Mouse (Mus musculus) limb, embryonic 15.5 days (tissue): ENCODE measurements around the gene Alg13. TPM values are rescaled to one million over a fixed set of nuclear protein-coding genes. Genes with fewer than 3 reads are reported as not detected.

Experiments
- ATAC-seq: fragments of 200-750 bp; cut with Nextera tagmentation; 2 replicates; pipeline ENCODE4 v1.8.0; 2017; ENCODE audit warnings: low read depth, moderate TSS enrichment; ENCODE audit not compliant: insufficient number of reproducible peaks, low FRiP score, low TSS enrichment
- H3K27ac ChIP-seq: fragments of 300-500 bp; sonication (generic); 2 replicates; pipeline ENCODE4 v1.5.1; 2015; ENCODE audit warnings: moderate library complexity, mild to moderate bottlenecking, inconsistent platforms
- H3K27me3 ChIP-seq: fragments of 300-500 bp; sonication (generic); 2 replicates; pipeline ENCODE4 v1.6.1; 2015; ENCODE audit warnings: inconsistent platforms
- H3K36me3 ChIP-seq: fragments of 300-500 bp; sonication (generic); 2 replicates; pipeline ENCODE4 v1.6.1; 2015; ENCODE audit warnings: inconsistent platforms
- H3K4me1 ChIP-seq: fragments of 300-500 bp; sonication (generic); 2 replicates; pipeline ENCODE4 v1.6.1; 2015; ENCODE audit warnings: inconsistent platforms
- H3K4me2 ChIP-seq: fragments of 300-500 bp; sonication (generic); 2 replicates; pipeline ENCODE4 v1.6.1; 2015; ENCODE audit warnings: mild to moderate bottlenecking, inconsistent platforms
- H3K4me3 ChIP-seq: fragments of 300-500 bp; sonication (generic); 2 replicates; pipeline ENCODE4 v1.5.1; 2015; ENCODE audit warnings: mild to moderate bottlenecking, inconsistent platforms
- H3K9ac ChIP-seq: fragments of 300-500 bp; sonication (generic); 2 replicates; pipeline ENCODE4 v1.6.1; 2015; ENCODE audit warnings: inconsistent platforms
- H3K9me3 ChIP-seq: fragments of 300-500 bp; sonication (generic); 2 replicates; pipeline ENCODE4 v1.6.1; 2016; ENCODE audit warnings: inconsistent platforms
- WGBS: fragments of 180-500 bp; shearing (Covaris S2); methylation state at CpG from one replicate; pipeline ENCODE4 v1.1.7; 2015; 5-methylcytosine and 5-hydroxymethylcytosine counted together
- microRNA-seq: library from miRNA; unstranded; fragments of <30 nt; microRNA quantifications from one replicate; pipeline ENCODE4, GENCODE M21; 2016
- polyA plus RNA-seq: library from polyadenylated mRNA; unstranded; fragments of >200 nt; fragmentation: Nextera tagmentation; extraction: Ambion mirVana; gene quantifications from 2 replicates; pipeline ENCODE4 v1.2.1, GENCODE M21; 2015

Alg13 gene
- polyA plus RNA-seq, 1 experiment from 2014 or later: 16.9 TPM

- ATAC-seq: no peak
- Histone ChIP-seq H3K9me3 (no peaks in the 10 kb centered on the region), H3K9ac (no peak overlapping the region), H3K27ac (no peak overlapping the region), H3K4me2 (no peak overlapping the region), H3K4me1 (no peaks in the 10 kb centered on the region), H3K4me3 (no peak overlapping the region), H3K36me3 (no peaks in the 10 kb centered on the region), H3K27me3 (no peaks in the 10 kb centered on the region)
Observed at GRCm38 (mm10) chrX:144338355-144338754, 20.8 kb downstream of the Alg13 start.

GRCm38 (mm10) chrX:144374196-144374595 lies 56.6 kb downstream of the Alg13 start:
- H3K4me3 ChIP-seq: no peak overlapping the region
- no peaks in the 10 kb centered on the region for H3K4me1 ChIP-seq
- no peak overlapping the region for H3K27ac ChIP-seq
- no peak overlapping the region for H3K9ac ChIP-seq
- no peaks in the 10 kb centered on the region for H3K9me3 ChIP-seq
- H3K4me2 ChIP-seq: no peak overlapping the region
- H3K27me3 ChIP-seq: no peaks in the 10 kb centered on the region
- WGBS: 50% methylated on average over 2 of the region's 2 CpGs
- H3K36me3 ChIP-seq: no peaks in the 10 kb centered on the region
- no peak for ATAC-seq

GRCm38 (mm10) chrX:144403526-144403925 lies 85.9 kb downstream of the Alg13 start:
- H3K9ac ChIP-seq: no peak overlapping the region
- H3K27ac ChIP-seq: no peak overlapping the region
- H3K4me1 ChIP-seq: no peaks in the 10 kb centered on the region
- H3K4me2 ChIP-seq: no peak overlapping the region
- H3K36me3 ChIP-seq: no peaks in the 10 kb centered on the region
- H3K4me3 ChIP-seq: no peak overlapping the region
- 34% methylated on average over 7 of the region's 7 CpGs for WGBS
- 0 out of 2 replicates have a peak, but pooled peaks cover 3% of the 10 kb centered on the region for H3K27me3 ChIP-seq
- ATAC-seq: no peak
- no peaks in the 10 kb centered on the region for H3K9me3 ChIP-seq

DNA sequence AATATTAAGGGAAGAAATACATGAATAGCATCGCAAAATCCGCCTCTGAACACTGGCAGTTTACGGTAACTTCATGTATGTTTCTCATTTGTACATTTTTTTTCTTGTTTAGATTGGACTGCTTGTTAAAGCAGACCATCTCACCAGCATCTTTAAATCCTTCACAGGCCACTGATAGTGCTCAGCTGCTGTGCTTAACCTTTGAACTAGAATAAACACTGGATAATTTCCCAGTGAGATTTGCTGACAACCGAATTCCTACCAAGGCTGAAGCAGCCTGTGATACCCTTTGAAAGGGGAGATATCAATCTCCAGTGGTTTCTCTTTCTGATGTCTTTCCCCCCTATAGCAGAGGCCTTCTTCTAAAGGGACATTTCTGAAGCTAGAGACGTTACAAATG lies 90.4 kb downstream of the Alg13 start:
- no peak for ATAC-seq
- Histone ChIP-seq H3K4me3 (no peak overlapping the region), H3K4me2 (no peak overlapping the region), H3K27ac (no peak overlapping the region), H3K9me3 (no peaks in the 10 kb centered on the region), H3K27me3 (0 out of 2 replicates have a peak, but pooled peaks cover under 1% of the 10 kb centered on the region), H3K9ac (no peak overlapping the region), H3K36me3 (no peaks in the 10 kb centered on the region), H3K4me1 (no peaks in the 10 kb centered on the region)
- 67% methylated on average over 5 of the region's 5 CpGs for WGBS

DNA sequence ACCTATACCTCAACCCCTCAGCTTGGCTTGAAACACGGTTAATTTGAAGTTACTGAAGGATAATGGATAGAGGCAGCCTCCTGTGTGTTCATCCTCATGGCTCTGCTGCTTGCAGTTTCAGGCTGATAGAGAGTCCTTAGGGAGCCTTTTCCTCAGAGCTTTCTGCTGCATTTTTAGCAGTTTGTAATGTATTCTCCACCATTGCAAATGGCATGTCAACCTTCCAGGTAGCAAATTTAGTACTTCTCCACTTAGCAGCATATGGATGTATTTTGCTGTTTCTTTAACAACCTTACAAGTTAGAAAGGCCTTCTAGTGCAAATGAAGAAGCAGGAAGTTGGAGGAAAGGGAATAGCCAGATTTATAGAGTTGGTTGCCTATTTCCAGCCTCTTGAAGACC lies 102.7 kb downstream of the Alg13 start:
- no peaks in the 10 kb centered on the region for H3K36me3 ChIP-seq
- no peak overlapping the region for H3K4me3 ChIP-seq
- ATAC-seq: no peak
- H3K9me3 ChIP-seq: no peaks in the 10 kb centered on the region
- WGBS: 67% methylated on average over 1 of the region's 1 CpGs
- no peak overlapping the region for H3K27ac ChIP-seq
- no peaks in the 10 kb centered on the region for H3K27me3 ChIP-seq
- H3K4me2 ChIP-seq: no peak overlapping the region
- H3K4me1 ChIP-seq: no peaks in the 10 kb centered on the region
- no peak overlapping the region for H3K9ac ChIP-seq

DNA sequence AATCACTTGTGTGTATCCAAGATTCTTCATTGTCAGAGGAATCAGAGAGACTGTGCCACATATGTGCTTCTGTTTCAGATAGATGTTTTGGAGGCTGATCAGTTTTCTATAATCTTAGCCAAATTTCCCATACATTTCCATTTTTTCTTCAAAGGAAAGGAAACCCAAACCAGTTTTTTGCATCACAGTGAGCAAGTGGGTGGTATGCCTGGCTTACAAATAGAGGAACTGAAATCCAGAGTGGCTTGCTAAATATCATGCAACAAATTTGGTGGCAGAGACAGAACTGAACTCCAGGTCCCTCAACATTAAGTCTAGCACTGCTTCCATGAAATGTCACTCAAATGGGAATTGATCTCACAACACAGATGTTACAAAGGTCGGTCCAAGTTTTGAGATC lies 103.5 kb downstream of the Alg13 start:
- no peak overlapping the region for H3K9ac ChIP-seq
- no peak overlapping the region for H3K4me2 ChIP-seq
- ATAC-seq: no peak
- WGBS: 93% methylated on average over 1 of the region's 1 CpGs
- H3K4me1 ChIP-seq: no peaks in the 10 kb centered on the region
- H3K27ac ChIP-seq: no peak overlapping the region
- no peaks in the 10 kb centered on the region for H3K36me3 ChIP-seq
- H3K27me3 ChIP-seq: no peaks in the 10 kb centered on the region
- H3K9me3 ChIP-seq: no peaks in the 10 kb centered on the region
- no peak overlapping the region for H3K4me3 ChIP-seq

- Histone ChIP-seq H3K36me3 (no peaks in the 10 kb centered on the region), H3K9me3 (no peaks in the 10 kb centered on the region), H3K27ac (no peak overlapping the region), H3K4me3 (no peak overlapping the region), H3K4me2 (no peak overlapping the region), H3K4me1 (no peaks in the 10 kb centered on the region), H3K27me3 (no peaks in the 10 kb centered on the region), H3K9ac (no peak overlapping the region)
- no peak for ATAC-seq
- WGBS: 74% methylated on average over 3 of the region's 3 CpGs
Observed at GRCm38 (mm10) chrX:144423848-144424247, 106.2 kb downstream of the Alg13 start.

Small RNA genes within 50 kb of the gene (microRNA-seq; reads per million reads assigned to microRNA genes)
- not detected for gene Mir680-2

Other genes with a start within 250 kb of the Alg13 start
- 1.2 TPM in 2 replicates for gene A730046J19Rik, start 164.1 kb upstream of the Alg13 start, polyA plus RNA-seq
- not detected in 2 replicates for gene Trpc5os, start 138.8 kb downstream of the Alg13 start, polyA plus RNA-seq